Mouse (Mus musculus): ENCODE results near the gene Mob3b. TPM values are rescaled to one million over a fixed set of nuclear protein-coding genes. Genes with fewer than 3 reads are reported as not detected.

Mob3b gene
- total RNA-seq, 2 experiments from 2014 or later = 2.8 to 3.9 TPM

GRCm38 (mm10) chr4:35148326-35148725 lies 9.0 kb downstream of the Mob3b start:
- DNase-seq = no peak

DNA sequence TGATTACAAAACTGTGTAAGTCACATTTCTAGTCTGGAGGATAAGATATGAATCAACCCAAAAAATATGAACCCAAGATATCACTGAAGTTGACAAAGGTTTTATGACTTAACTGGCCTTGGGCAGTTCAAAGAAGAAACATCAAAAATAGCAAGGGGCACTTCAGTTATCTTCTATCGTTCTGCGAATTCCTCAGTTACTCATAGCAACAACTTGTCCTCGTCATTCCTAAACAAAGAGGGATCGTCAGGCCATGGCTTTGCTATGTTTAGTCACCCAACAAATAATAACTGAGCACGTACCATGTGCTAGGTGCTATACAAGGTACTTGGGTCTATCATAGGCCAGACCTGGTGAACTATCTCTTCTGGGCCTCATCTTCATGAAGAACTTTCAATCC lies 10.7 kb downstream of the Mob3b start:
- DNase-seq = no peak

- DNase-seq = no peak
Measured at GRCm38 (mm10) chr4:35145726-35146125, 11.6 kb downstream of the Mob3b start.

DNA sequence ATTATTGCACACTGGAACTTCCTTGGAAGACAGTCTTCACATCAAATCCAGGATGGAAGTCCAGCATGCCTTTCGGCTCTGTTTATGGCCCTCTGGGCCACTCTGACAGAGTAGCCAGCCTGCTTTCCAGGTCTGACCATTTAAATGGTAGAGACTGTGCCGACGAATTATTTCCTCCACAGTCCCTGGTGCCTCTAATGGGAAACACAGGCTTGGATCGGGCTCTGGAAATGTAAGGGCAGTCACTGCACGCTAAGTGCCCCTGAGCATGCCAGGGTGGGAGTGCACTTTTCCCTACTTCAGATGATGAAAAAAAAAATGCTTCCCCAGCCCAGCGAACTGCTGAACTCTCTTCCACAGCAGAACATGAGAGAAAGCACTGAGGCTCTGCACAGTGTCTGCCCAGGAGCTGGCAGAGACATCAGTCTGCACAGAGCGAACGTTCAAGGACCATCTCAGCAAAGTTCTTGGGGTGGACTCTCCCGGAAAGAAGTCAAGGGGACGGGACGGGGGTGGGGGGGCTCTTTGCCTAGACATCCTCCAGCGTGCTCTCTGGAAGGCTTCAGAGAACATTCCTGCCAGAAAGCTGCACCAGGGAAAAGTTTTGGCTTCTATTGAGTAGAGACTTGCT lies 13.7 kb downstream of the Mob3b start:
- no peak for DNase-seq

GRCm38 (mm10) chr4:35140317-35140716 lies 17.0 kb downstream of the Mob3b start:
- DNase-seq = no peak

GRCm38 (mm10) chr4:35138077-35138476 lies 19.2 kb downstream of the Mob3b start:
- DNase-seq = no peak

DNA sequence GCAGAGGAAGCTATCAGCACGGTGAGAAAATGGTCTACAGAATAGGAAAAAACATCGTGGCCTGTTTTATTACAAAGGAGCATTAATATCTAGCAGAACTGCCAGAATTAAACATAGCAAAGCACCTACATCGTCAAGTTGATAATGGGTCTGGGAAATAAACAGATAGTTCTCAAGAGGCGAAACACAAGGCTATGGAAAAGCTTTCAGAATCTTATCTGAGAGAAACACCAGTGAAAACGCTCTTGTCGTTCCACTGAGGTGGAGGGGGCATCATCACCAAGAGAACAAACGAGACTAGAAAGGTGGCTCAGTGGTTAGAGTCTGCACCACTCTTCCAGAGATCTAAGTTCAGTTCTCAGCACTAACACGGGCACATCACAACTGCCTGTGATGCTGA lies 20.3 kb downstream of the Mob3b start:
- no peak for DNase-seq

GRCm38 (mm10) chr4:35135806-35136205 lies 21.5 kb downstream of the Mob3b start:
- no peak for DNase-seq

DNA sequence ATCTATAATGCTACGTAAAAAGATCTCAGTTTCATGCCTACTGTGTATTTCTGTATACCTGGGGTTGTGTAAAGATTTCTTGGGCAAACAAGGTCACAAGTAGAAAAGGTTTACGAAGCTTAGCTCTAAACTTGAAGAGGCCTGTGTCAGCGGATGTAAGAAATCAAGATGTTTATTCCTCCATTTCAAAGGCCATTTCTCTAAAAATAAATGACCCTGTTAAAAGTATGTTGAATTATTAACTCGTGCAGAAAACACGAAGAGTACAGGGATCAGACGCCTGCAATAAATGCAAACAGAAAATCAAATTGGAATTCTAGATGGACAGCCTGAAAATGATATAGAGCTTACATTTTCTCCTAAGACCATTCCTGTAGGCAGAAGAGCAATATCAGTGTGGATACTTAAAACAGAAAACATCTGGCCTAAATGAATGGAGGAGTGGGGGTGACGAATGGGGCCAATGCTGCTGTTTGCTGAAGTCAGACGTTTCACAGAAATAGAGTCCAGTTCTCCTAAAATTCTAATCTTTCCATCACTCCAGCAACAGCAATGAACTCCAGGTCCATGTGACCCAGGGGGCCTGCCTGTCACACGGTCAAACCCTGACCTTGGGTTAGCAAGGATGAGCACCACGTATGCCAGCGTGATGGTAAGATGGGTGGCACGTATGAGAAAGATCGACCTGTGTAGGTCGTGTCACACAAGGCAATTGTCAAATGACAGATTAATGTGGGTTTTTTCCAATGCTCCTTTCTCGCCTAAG lies 22.3 kb downstream of the Mob3b start:
- DNase-seq = no peak

DNA sequence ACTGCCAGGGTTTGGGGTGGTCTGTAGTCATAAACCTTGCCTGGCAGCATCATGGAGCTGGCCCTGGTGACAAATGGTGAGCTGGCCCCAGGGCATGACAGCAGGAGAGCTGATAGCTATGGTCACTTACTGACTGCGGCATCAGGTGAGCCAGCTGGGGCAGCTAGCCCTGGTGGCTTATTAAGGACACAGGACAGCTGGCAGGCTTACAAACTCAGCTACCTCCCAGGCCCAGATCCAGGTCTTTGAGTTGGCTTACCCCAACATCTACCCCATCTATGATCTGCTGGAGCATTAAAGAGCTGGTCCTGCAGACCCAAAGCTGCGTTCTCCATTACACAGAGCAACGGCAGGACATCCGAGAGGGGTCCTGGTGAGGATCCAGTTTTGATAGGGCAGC lies 23.9 kb downstream of the Mob3b start:
- DNase-seq = no peak

DNA sequence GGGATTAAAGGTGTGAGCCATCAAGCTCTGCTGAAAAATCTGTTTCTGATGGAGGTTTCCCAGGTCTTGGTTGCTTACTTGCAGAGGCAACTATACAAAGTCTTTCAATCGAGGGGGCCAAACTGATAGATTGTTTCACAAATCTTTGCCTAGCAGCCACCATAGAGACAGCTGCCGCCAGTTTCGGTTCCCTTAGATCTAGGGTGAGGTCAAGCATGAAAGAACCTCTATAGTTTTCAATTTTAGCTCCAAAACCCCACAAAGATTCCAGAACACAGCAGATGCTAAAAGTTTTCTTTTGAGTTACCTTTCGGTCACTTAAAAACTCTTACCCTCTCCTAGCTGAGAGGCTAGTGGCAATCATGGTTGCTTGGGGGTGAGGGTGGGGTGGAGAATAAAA lies 25.7 kb downstream of the Mob3b start:
- DNase-seq = no peak

DNA sequence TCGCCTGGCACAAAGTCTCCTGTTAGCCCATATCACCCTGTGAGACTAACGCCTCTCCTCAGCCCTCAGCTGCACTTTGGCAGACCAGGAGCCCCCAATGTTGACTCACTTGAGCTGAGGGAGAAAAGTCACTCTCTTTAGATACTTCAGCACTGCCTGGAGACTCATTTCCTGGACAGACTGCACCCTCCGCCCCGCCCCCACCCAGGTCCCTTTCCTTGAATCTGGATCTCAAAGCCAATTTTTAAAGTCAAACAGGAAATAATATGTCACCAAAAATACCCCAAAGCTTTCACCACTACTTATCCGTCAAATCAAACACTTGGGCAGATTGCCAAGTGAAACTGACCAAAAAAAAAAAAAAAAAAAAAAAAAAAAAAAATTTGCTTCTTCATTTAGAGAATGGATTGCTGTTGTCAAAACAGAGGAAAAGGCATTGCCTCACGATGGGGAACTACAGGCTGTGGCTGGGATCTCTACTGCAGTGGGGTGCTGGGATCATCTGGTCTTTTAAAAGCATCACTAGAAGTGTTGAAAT lies 26.8 kb downstream of the Mob3b start:
- DNase-seq = no peak

DNA sequence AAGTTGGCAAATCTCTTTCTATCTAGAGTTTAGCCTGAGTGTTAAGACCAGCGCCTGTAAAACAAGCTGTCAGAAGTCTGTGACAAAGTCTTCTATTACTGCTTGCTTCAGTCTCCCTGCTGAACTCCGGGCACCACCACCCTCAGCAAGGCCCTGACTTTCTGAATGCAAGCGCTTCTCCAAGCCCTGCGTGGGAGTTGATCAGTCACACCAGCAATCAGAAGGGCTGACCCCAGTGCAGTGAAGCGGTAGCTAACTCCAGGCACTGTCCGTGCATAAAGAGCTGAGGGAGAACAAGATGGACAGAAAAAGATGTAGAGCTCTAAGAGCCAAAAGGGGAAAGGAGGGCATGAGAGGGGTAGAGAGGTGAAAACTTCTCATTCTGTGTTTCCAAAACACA lies 29.5 kb downstream of the Mob3b start:
- DNase-seq = no peak

DNA sequence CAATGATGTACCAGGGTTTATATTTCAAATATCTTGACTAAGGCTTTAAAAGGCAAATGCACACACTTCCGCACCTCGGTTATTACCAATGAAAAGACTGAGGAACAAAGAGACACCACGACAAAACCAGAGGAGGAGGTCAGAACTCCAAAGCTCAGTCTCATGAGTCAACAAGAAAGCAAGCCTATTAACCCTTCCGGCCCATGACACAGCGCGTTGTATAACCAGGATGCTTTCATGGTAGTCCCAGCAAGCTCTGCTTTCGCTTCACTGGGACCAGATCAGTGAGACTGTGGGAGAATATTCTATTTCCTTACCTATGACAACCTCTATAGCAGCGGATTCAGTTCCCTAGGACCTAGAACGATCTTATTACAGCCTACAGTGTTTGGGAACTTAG lies 30.5 kb downstream of the Mob3b start:
- no peak for DNase-seq

DNA sequence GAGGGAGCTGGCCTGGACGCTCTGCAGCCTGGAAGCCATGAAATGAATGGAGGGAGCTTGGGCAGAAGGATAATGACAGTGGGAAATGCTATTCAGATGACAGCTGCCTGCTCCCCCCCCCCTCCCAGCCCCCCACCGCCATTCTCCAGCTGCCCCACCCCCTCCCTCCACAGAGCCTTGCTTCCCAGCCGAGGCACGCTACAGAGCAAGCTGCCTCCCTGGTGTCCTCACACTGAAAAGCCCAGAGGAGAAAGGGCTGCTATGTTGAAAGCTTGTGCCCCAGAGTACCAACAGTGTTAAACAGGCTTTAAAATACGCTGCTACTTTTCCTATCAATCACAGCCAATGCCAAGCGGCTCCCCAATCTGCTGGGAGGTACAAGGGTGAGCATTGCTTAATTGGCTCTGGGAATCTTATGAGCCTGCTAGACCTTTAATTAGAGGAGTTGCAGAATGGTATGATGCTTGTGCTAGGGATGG lies 31.9 kb downstream of the Mob3b start:
- DNase-seq = no peak

GRCm38 (mm10) chr4:35124027-35124426 lies 33.3 kb downstream of the Mob3b start:
- no peak for DNase-seq

- no peak for DNase-seq
Measured at GRCm38 (mm10) chr4:35123087-35123486, 34.2 kb downstream of the Mob3b start.

GRCm38 (mm10) chr4:35121060-35121459 lies 36.2 kb downstream of the Mob3b start:
- DNase-seq = no peak

GRCm38 (mm10) chr4:35120575-35120974 lies 36.7 kb downstream of the Mob3b start:
- no peak for DNase-seq

DNA sequence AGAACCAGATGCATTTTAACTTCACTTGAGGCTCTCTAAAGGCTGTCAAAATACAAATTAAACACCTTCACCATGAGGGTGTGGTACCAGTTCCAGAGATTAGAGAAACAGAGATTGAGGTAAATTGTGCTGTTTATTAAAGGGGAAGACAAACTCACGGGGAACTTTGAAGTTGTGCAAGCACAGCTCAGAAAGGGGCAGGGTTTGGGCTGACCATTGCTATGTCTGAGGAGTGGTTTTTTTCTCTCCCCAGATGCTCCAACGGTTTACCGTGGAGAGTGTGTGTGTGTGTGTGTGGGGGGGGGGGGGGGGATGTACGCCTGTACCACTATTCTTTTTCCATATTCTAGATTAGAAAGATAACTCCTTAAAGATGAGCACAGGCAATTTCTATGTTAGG lies 37.1 kb downstream of the Mob3b start:
- no peak for DNase-seq

GRCm38 (mm10) chr4:35118851-35119250 lies 38.4 kb downstream of the Mob3b start:
- DNase-seq = no peak

- no peak for DNase-seq
Measured at GRCm38 (mm10) chr4:35117144-35117543, 40.1 kb downstream of the Mob3b start.

DNA sequence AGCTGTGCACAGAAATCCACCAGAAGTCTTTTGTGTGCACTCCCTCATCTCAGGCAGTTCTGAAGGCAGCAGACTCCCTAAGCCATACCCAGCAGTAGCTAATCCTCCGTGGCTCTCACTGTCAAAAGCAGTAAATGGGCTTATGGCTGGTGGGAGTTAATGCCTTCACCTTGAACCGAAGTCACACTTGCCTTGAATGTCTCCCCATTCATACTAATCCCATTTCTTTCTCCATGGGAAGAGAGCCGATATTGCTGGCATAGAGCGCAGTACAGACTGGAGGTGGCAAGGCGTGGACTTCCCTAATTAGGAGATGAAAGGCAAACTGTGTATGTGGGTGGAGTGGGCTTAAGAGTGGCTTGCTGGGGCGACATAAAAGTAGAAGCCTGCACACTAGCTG lies 41.4 kb downstream of the Mob3b start:
- DNase-seq = no peak

DNA sequence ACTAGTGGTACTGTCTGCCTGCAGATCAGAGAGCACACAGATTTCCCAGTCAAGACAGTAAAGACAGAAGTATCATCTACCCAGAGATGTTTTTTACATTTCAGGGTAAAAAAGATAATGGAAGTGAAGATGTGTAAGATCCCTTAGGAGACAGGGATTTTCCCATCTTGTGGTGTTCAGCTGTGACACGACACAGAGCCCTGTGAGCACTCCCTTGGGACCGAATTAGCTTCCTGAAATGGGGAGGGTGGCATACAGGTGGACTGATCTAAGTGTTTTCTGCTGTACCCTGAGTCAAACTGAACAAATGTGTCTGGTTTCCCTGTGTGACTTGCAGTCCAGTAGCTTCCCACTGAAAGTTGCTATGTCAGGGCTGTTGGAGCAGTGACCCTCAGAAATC lies 42.3 kb downstream of the Mob3b start:
- no peak for DNase-seq
